Comparison of ENCODE assay signal across 20 mouse cellular contexts in genomic region chr16:96720666-96721065, GRCm38 (mm10).
A peak's percentile ranks its signal among the peaks of the same experiment; 100 is the strongest.
DNase-seq lines count a peak whose midpoint lies in the region; ATAC-seq and TF ChIP-seq lines count a peak whose summit lies in the region.
"Had no signal": no experiment of that assay in that cellular context is flagged by ENCODE, and none has a peak within 500 bp of the region (broad histone marks: within the 10 kb centered on the region; RNA-seq: fewer than 3 reads in every experiment).

No protein-coding gene starts in this region.

- H3K27ac ChIP-seq in layer of hippocampus, adult 2 months = 0 out of 2 replicates have a peak overlapping the region, but pooled peaks have one; percentile 54
- H3K27ac ChIP-seq in hindbrain, embryonic 15.5 days (replicated peaks) = peak overlapping the region; percentile 60
- H3K27ac ChIP-seq: forebrain, embryonic 10.5 days; gastrocnemius, adult 2 months; left cerebral cortex, adult 2 months; limb, embryonic 10.5 days had no signal

- 64% methylated on average over 5 of the region's 5 CpGs for WGBS in hindbrain, embryonic 15.5 days

- H3K4me1 ChIP-seq in hindbrain, embryonic 15.5 days (replicated peaks) = peaks cover 29% of the 10 kb centered on the region

- no peak for TF ChIP-seq CTCF in layer of hippocampus, adult 2 months (conservative IDR thresholded peaks at IDR 0.05)

- H3K9ac ChIP-seq in hindbrain, embryonic 15.5 days = no peak overlapping the region
- H3K9ac ChIP-seq: forebrain, postnatal 0 days; liver, postnatal 0 days had no signal

- no peaks in the 10 kb centered on the region for H3K27me3 ChIP-seq in hindbrain, embryonic 15.5 days

- H3K4me2 ChIP-seq in hindbrain, embryonic 15.5 days = no peak overlapping the region
- H3K4me2 ChIP-seq: heart, embryonic 11.5 days had no signal

- no peaks in the 10 kb centered on the region for H3K9me3 ChIP-seq in hindbrain, embryonic 15.5 days
- H3K9me3 ChIP-seq: forebrain, embryonic 10.5 days; limb, embryonic 10.5 days had no signal

- no peak for ATAC-seq in hindbrain, embryonic 15.5 days (ENCODE audit: low FRiP score, low read depth)
- ATAC-seq in CD4-positive, CD25-positive, alpha-beta regulatory T cell, adult 4 months = no peak
- ATAC-seq: forebrain, postnatal 0 days; liver, postnatal 0 days had no signal

- no peak overlapping the region for H3K4me3 ChIP-seq in layer of hippocampus, adult 2 months
- H3K4me3 ChIP-seq in hindbrain, embryonic 15.5 days = no peak overlapping the region
- H3K4me3 ChIP-seq: forebrain, embryonic 10.5 days; gastrocnemius, adult 2 months; left cerebral cortex, adult 2 months; limb, embryonic 10.5 days had no signal

- no peak for DNase-seq in layer of hippocampus, adult 2 months (ENCODE audit: low spot score in 2 of 2)
- no peak for DNase-seq in layer of hippocampus, adult 18-20 months (ENCODE audit: low spot score in 2 of 2)
- peak; percentile 43 to 64 for DNase-seq in cerebellum, postnatal 14 days
- DNase-seq in retina, embryonic 14.5 days (ENCODE audit: low spot score) = peak; percentile 18
- DNase-seq in urinary bladder, postnatal 25 days (ENCODE audit: low spot score) = no peak
- DNase-seq: adrenal gland, adult 8-10 months; forebrain, postnatal 0 days; gastrocnemius, adult 2 months; heart, postnatal 10 days; kidney, adult 2 months; kidney, postnatal 10 days; liver, postnatal 0 days; lung, postnatal 10 days; right cerebral cortex, postnatal 4 days had no signal

- no peaks in the 10 kb centered on the region for H3K36me3 ChIP-seq in hindbrain, embryonic 15.5 days
- H3K36me3 ChIP-seq: forebrain, embryonic 10.5 days; limb, embryonic 10.5 days had no signal

Comparison
In these comparisons a context has a peak if more than half of its experiments do, and no peak if none do; other contexts are left out.
1. DNase-seq: peak in cerebellum, postnatal 14 days (2 of 2) and retina, embryonic 14.5 days (single experiment); none in layer of hippocampus, adult 2 months (0 of 2), layer of hippocampus, adult 18-20 months (0 of 2) and urinary bladder, postnatal 25 days (single experiment).